Mouse (Mus musculus) embryonic facial prominence, embryonic 10.5 days (tissue): ENCODE data around the gene Cisd1. TPM values are rescaled to one million over a fixed set of nuclear protein-coding genes. Genes with fewer than 3 reads are reported as not detected.

Experiments used
- polyA plus RNA-seq: library from polyadenylated mRNA; unstranded; fragments of >200 nt; fragmentation: Nextera tagmentation; extraction: Ambion mirVana; gene quantifications from 2 replicates; pipeline ENCODE4 v1.2.1, GENCODE M21; 2016

Cisd1 gene
- polyA plus RNA-seq, 1 experiment from 2014 or later = 115 TPM

Other genes starting within 250 kb of the Cisd1 start
- gene Bicc1, start 185.3 kb downstream of the Cisd1 start, polyA plus RNA-seq = 4.2 and 5.2 TPM in 2 replicates
- gene Tfam, start 106.7 kb downstream of the Cisd1 start, polyA plus RNA-seq = 87.8 and 88.0 TPM in 2 replicates
- gene Ube2d1, start 59.7 kb downstream of the Cisd1 start, polyA plus RNA-seq = 101 and 107 TPM in 2 replicates
- 16.9 and 19.3 TPM in 2 replicates for gene Ipmk, start 2.8 kb upstream of the Cisd1 start, polyA plus RNA-seq